Mouse (Mus musculus): ENCODE results near the gene Tbc1d8b. TPM values are rescaled to one million over a fixed set of nuclear protein-coding genes. Genes with fewer than 3 reads are reported as not detected.

Tbc1d8b gene
- total and polyA plus RNA-seq, 3 experiments = 1.8 to 2.3 (median 2.2) TPM

- no peak overlapping the region for H3K9ac ChIP-seq (ENCODE audit: insufficient read depth, low read depth)
- H3K4me1 ChIP-seq (ENCODE audit: control insufficient read depth in 1 of 2, insufficient read depth in 2 of 2) = no peaks in the 10 kb centered on the region
- H3K4me3 ChIP-seq (replicated peaks in 1 of 3; ENCODE audit: low read depth in 2 of 3, low read length in 2 of 3, poor library complexity in 1 of 3) = no peak overlapping the region
- no peak overlapping the region for H3K27ac ChIP-seq (ENCODE audit: insufficient read depth, low read depth)
- DNase-seq (ENCODE audit: extremely low read depth) = no peak
- H3K27me3 ChIP-seq (replicated peaks) = no peaks in the 10 kb centered on the region
- H3K79me2 ChIP-seq (replicated peaks; ENCODE audit: control insufficient read depth, extremely low read depth, insufficient read depth, poor library complexity, severe bottlenecking) = no peaks in the 10 kb centered on the region
- no peaks in the 10 kb centered on the region for H3K9me3 ChIP-seq (replicated peaks; ENCODE audit: low read length)
- TF ChIP-seq TCF12 (IDR thresholded peaks at IDR 0.05; ENCODE audit: low read depth, low read length) = no peak
- TF ChIP-seq MYC (IDR thresholded peaks at IDR 0.05; ENCODE audit: low read depth, low read length) = no peak
- no peak for TF ChIP-seq UBTF (IDR thresholded peaks at IDR 0.05; ENCODE audit: low read depth, low read length)
- TF ChIP-seq ZMIZ1 (IDR thresholded peaks at IDR 0.05; ENCODE audit: low read depth, low read length) = no peak
- no peak for TF ChIP-seq HCFC1 (IDR thresholded peaks at IDR 0.05; ENCODE audit: low read depth, low read length)
- TF ChIP-seq RAD21 (IDR thresholded peaks at IDR 0.05; ENCODE audit: low read depth, low read length) = no peak
- TF ChIP-seq JUN (IDR thresholded peaks at IDR 0.05; ENCODE audit: insufficient read depth, low read depth, low read length) = no peak
- TF ChIP-seq JUND (conservative IDR thresholded peaks at IDR 0.05; ENCODE audit: low read depth, low read length) = no peak
- no peak for TF ChIP-seq E2F4 (IDR thresholded peaks at IDR 0.05; ENCODE audit: insufficient replicate concordance, low read depth, low read length)
- TF ChIP-seq MXI1 (IDR thresholded peaks at IDR 0.05; ENCODE audit: low read depth, low read length) = no peak
- TF ChIP-seq KAT2A (IDR thresholded peaks at IDR 0.05; ENCODE audit: insufficient replicate concordance, low read length) = no peak
- no peak for TF ChIP-seq RCOR1 (conservative IDR thresholded peaks at IDR 0.05; ENCODE audit: low read depth, low read length)
- TF ChIP-seq IRF4 (IDR thresholded peaks at IDR 0.05; ENCODE audit: low read depth, low read length) = no peak
- TF ChIP-seq PAX5 (IDR thresholded peaks at IDR 0.05; ENCODE audit: low read length) = no peak
- no peak for TF ChIP-seq MAX (IDR thresholded peaks at IDR 0.05; ENCODE audit: low read length)
- TF ChIP-seq ZNF384 (IDR thresholded peaks at IDR 0.05; ENCODE audit: low read depth, low read length) = no peak
- TF ChIP-seq SIN3A (IDR thresholded peaks at IDR 0.05; ENCODE audit: low read length) = no peak
- TF ChIP-seq ELF1 (IDR thresholded peaks at IDR 0.05; ENCODE audit: low read depth, low read length) = no peak
- TF ChIP-seq POLR2A (IDR thresholded peaks at IDR 0.05; ENCODE audit: low read depth, low read length) = no peak
- TF ChIP-seq USF1 (IDR thresholded peaks at IDR 0.05; ENCODE audit: low read depth, low read length) = no peak
- dilution Hi-C loops (cut with MboI; ENCODE audit: extremely low pct_ligation_motif_present, extremely low pct_unique_long_range_greater_than_20kb, low sequenced_read_pairs) (no loop called here), in situ Hi-C loops (cut with MboI; ENCODE audit: low pct_ligation_motif_present, low pct_unique_long_range_greater_than_20kb, low sequenced_read_pairs) (no loop called here)
- no peak overlapping the region for H3K4me2 ChIP-seq (ENCODE audit: insufficient read depth, low read depth, poor library complexity, severe bottlenecking)
- no peaks in the 10 kb centered on the region for H3K36me3 ChIP-seq (replicated peaks in 1 of 2; ENCODE audit: control insufficient read depth in 1 of 2, insufficient read depth in 1 of 2, low read length in 1 of 2)
These were observed 98.2 kb downstream of the Tbc1d8b start for GRCm38 (mm10) chrX:139783045-139783422.

- no peak overlapping the region for H3K27ac ChIP-seq (ENCODE audit: insufficient read depth, low read depth)
- in situ Hi-C loops (cut with MboI; ENCODE audit: low pct_ligation_motif_present, low pct_unique_long_range_greater_than_20kb, low sequenced_read_pairs) (no loop called here), dilution Hi-C loops (cut with MboI; ENCODE audit: extremely low pct_ligation_motif_present, extremely low pct_unique_long_range_greater_than_20kb, low sequenced_read_pairs) (no loop called here)
- no peak overlapping the region for H3K4me2 ChIP-seq (ENCODE audit: insufficient read depth, low read depth, poor library complexity, severe bottlenecking)
- no peak overlapping the region for H3K4me3 ChIP-seq (replicated peaks in 1 of 3; ENCODE audit: low read depth in 2 of 3, low read length in 2 of 3, poor library complexity in 1 of 3)
- H3K27me3 ChIP-seq (replicated peaks) = no peaks in the 10 kb centered on the region
- no peaks in the 10 kb centered on the region for H3K79me2 ChIP-seq (replicated peaks; ENCODE audit: control insufficient read depth, extremely low read depth, insufficient read depth, poor library complexity, severe bottlenecking)
- TF ChIP-seq USF1 (IDR thresholded peaks at IDR 0.05; ENCODE audit: low read depth, low read length) (no peak), EP300 (IDR thresholded peaks at IDR 0.05; ENCODE audit: low read length) (no peak), ETS1 (conservative IDR thresholded peaks at IDR 0.05; ENCODE audit: low read depth, low read length) (no peak), E2F4 (IDR thresholded peaks at IDR 0.05; ENCODE audit: insufficient replicate concordance, low read depth, low read length) (no peak), IRF4 (IDR thresholded peaks at IDR 0.05; ENCODE audit: low read depth, low read length) (no peak), BHLHE40 (IDR thresholded peaks at IDR 0.05; ENCODE audit: low read depth, low read length) (no peak), CHD2 (IDR thresholded peaks at IDR 0.05; ENCODE audit: low read length) (no peak), PAX5 (IDR thresholded peaks at IDR 0.05; ENCODE audit: low read length) (no peak), TBP (conservative IDR thresholded peaks at IDR 0.05; ENCODE audit: low read depth, low read length) (no peak)
- H3K9ac ChIP-seq (ENCODE audit: insufficient read depth, low read depth) = no peak overlapping the region
- no peaks in the 10 kb centered on the region for H3K9me3 ChIP-seq (replicated peaks; ENCODE audit: low read length)
- no peak for DNase-seq (ENCODE audit: extremely low read depth)
- H3K36me3 ChIP-seq (replicated peaks in 1 of 2; ENCODE audit: control insufficient read depth in 1 of 2, insufficient read depth in 1 of 2, low read length in 1 of 2) = no peaks in the 10 kb centered on the region
- H3K4me1 ChIP-seq (ENCODE audit: control insufficient read depth in 1 of 2, insufficient read depth in 2 of 2) = no peaks in the 10 kb centered on the region
These were observed 101.0 kb downstream of the Tbc1d8b start for GRCm38 (mm10) chrX:139785764-139786163.
